Mouse (Mus musculus): ENCODE measurements at regions not wholly inside any gene's neighbourhood (a gene's known extent, or its start where the extent isn't known, plus 50 kb on each side); places are given as distances from the start of the nearest gene placed in this dataset.

DNA sequence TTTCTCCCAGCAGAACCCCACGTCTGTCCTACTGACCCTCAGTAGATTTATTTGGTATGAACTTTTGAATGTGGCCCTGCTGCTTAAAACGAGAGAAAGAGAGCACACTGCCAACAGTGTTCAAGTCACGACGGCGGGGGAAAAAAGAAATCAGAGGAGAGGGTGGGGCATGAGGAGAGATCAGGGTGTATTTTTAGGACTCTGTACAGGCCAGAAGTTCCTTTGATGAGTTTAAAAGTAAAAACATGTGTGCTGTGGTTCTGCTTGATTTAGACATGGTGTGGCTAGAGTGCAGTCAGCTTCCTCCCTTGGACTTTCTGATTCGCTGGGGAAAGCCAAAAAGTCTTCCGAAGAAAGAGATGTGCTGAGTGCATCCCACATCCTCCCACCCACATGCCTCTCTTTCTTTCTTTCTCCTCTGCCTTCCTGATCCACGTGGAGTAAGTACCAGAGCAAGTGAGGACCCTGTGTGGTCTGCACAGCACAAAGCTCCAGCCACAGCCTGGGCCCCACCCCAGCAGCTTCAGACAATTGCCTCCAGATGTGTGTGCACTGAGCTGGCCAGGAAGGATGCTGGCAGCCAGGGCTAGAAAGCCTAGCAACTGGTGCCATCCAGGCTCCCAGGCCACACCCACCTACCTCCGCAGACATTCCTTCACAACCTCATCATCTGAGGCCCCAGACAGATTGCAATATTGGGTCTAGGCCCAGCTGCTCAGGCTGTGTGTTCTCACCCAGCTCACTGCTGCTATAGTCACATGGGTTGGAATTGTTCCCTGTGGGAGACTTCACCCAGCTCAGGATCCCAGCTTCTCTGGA lies 78.5 kb upstream of the Cdh5 start:
- DNase-seq (ENCODE audit: low spot score): no peak
- no peaks in the 10 kb centered on the region for H3K4me1 ChIP-seq (ENCODE audit: insufficient read depth, low read length)
- no peak; the same call in 1 of the 2 replicates for ATAC-seq
- 63% methylated on average over 9 of the region's 9 CpGs for WGBS
- no peak overlapping the region for H3K4me2 ChIP-seq (ENCODE audit: low read depth, low read length)
- H3K27me3 ChIP-seq (ENCODE audit: insufficient read depth, low read length): no peaks in the 10 kb centered on the region
- H3K4me3 ChIP-seq (ENCODE audit: low read length): no peak overlapping the region
- H3K9me3 ChIP-seq (ENCODE audit: low read length): no peaks in the 10 kb centered on the region
- no peak for TF ChIP-seq CTCF (IDR thresholded peaks at IDR 0.05; ENCODE audit: low read depth)
- no peak overlapping the region for H3K9ac ChIP-seq (replicated peaks; ENCODE audit: low read length)
- no peaks in the 10 kb centered on the region for H3K36me3 ChIP-seq (ENCODE audit: insufficient read depth, low read length)
- no peak overlapping the region for H3K27ac ChIP-seq

DNA sequence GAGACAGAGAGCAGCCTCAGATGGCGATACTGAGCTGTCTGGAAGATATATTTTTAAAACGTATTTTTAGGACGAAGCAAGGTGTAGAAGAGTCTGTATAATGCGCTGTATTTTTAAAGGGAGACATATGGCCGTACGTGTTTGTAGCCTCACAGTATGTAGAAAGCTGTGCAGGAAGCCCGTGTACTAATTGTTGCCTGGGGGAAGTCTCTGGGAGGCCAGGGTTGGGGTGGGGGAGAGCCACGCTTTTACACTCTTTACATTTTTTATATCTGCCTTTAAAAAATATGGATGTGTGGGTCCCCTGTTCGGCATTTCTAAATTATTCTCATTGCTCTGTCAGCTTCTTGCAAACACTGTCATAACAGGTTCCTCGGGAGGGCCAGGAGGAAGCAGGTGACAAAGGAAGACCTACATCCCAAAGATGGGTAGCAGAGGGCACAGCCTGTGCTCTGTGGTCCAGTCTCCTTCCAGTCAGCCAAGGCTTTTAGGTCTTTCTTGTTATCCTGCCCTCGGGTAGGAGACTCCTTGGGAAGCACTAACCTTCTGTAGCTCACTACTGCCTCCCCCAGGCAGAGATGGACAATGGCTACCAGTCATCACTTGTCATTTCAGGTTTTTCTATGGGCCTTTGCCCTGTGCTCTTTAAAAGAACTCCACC lies 74.1 kb upstream of the Cdh5 start:
- Histone ChIP-seq H3K27me3 (ENCODE audit: insufficient read depth, low read length) (no peaks in the 10 kb centered on the region), H3K27ac (no peak overlapping the region), H3K4me1 (ENCODE audit: insufficient read depth, low read length) (no peaks in the 10 kb centered on the region), H3K36me3 (ENCODE audit: insufficient read depth, low read length) (no peaks in the 10 kb centered on the region), H3K4me2 (ENCODE audit: low read depth, low read length) (no peak overlapping the region), H3K9me3 (ENCODE audit: low read length) (no peaks in the 10 kb centered on the region), H3K9ac (replicated peaks; ENCODE audit: low read length) (no peak overlapping the region), H3K4me3 (ENCODE audit: low read length) (no peak overlapping the region)
- WGBS: 70% methylated on average over 11 of the region's 11 CpGs
- DNase-seq (ENCODE audit: low spot score): peak; percentile 78
- peak; percentile 78 for TF ChIP-seq CTCF (IDR thresholded peaks at IDR 0.05; ENCODE audit: low read depth)
- peak; percentile 43; the same call in 1 of the 2 replicates for ATAC-seq

DNA sequence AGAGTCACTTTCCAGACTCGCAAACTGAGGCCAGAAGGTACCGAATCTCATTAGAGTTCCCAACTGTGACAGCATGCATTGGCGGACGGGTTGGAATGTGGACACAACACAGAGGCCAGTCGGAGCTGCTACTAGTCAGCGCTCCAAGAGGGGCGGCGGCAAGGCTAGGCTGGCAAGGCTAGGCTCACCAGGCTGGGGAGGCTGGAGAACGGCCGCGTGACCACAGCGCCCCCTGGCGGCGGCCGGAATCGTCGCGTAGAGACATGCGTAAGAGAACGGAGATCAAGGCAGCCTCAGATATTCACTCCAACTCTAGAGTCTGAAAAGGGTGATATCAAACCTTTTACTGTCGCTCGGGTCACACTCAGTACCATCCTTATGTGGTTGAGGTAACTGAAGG lies 72.8 kb upstream of the Cdh5 start:
- WGBS: 2% methylated on average over 22 of the region's 22 CpGs
- Histone ChIP-seq H3K9ac (replicated peaks; ENCODE audit: low read length) (no peak overlapping the region), H3K27me3 (ENCODE audit: insufficient read depth, low read length) (no peaks in the 10 kb centered on the region), H3K4me1 (ENCODE audit: insufficient read depth, low read length) (no peaks in the 10 kb centered on the region), H3K27ac (no peak overlapping the region), H3K4me3 (ENCODE audit: low read length) (no peak overlapping the region), H3K36me3 (ENCODE audit: insufficient read depth, low read length) (no peaks in the 10 kb centered on the region), H3K9me3 (ENCODE audit: low read length) (no peaks in the 10 kb centered on the region), H3K4me2 (ENCODE audit: low read depth, low read length) (peak overlapping the region; percentile 38)
- ATAC-seq: peak; percentile 92
- TF ChIP-seq CTCF (IDR thresholded peaks at IDR 0.05; ENCODE audit: low read depth): peak; percentile 100
- DNase-seq (ENCODE audit: low spot score): peak; percentile 93

DNA sequence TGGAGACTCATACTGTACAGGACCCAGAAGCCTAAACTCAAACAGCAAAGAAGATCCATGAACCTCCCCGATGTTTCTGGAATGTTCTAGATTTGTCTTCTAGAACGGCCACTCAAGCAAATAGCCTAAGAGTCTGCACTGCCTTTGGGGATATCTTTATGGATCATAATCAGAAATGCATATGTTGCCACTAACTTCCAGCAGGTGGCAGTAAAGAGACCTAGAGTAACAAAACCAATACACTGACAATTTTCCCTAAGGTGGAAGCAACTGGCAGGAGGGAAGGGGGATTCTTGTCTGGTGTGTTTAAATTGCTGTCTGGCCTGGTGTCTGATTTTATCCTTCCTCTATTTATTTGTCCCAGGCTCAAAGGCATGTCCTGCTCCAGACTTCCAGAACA lies 69.2 kb upstream of the Cdh5 start:
- WGBS: 94% methylated on average over 2 of the region's 2 CpGs
- H3K27ac ChIP-seq: no peak overlapping the region
- no peaks in the 10 kb centered on the region for H3K4me1 ChIP-seq (ENCODE audit: insufficient read depth, low read length)
- H3K4me3 ChIP-seq (ENCODE audit: low read length): no peak overlapping the region
- no peak overlapping the region for H3K9ac ChIP-seq (replicated peaks; ENCODE audit: low read length)
- no peaks in the 10 kb centered on the region for H3K27me3 ChIP-seq (ENCODE audit: insufficient read depth, low read length)
- no peaks in the 10 kb centered on the region for H3K9me3 ChIP-seq (ENCODE audit: low read length)
- TF ChIP-seq CTCF (IDR thresholded peaks at IDR 0.05; ENCODE audit: low read depth): peak; percentile 66
- peak; percentile 64 for DNase-seq (ENCODE audit: low spot score)
- no peak for ATAC-seq
- no peaks in the 10 kb centered on the region for H3K36me3 ChIP-seq (ENCODE audit: insufficient read depth, low read length)
- H3K4me2 ChIP-seq (ENCODE audit: low read depth, low read length): no peak overlapping the region

DNA sequence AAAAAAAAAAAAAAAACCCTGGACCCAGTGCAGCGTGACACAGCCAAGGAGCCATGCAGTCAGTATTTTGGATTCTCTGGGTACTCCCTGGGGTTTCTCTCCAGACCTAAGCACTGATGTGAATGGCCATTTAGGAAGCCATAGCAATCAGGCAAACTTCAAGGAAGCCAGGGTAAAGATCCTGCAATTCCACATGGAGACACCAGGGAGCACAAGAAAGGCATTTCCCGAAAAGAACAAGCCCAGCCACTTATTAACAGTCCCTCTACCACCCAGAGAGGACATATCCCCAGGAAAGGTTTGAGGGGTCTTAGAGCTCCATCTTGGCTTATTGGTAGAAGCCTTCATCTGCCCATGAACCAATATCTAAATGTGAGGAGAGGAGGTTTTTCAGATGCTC lies 68.3 kb upstream of the Cdh5 start:
- Histone ChIP-seq H3K4me1 (ENCODE audit: insufficient read depth, low read length) (no peaks in the 10 kb centered on the region), H3K4me2 (ENCODE audit: low read depth, low read length) (no peak overlapping the region), H3K27ac (no peak overlapping the region), H3K9me3 (ENCODE audit: low read length) (no peaks in the 10 kb centered on the region), H3K36me3 (ENCODE audit: insufficient read depth, low read length) (no peaks in the 10 kb centered on the region), H3K4me3 (ENCODE audit: low read length) (no peak overlapping the region), H3K27me3 (ENCODE audit: insufficient read depth, low read length) (no peaks in the 10 kb centered on the region), H3K9ac (replicated peaks; ENCODE audit: low read length) (no peak overlapping the region)
- ATAC-seq (no peak), DNase-seq (ENCODE audit: low spot score) (peak; percentile 31)
- WGBS: 44% methylated on average over 2 of the region's 2 CpGs
- peak; percentile 59 for TF ChIP-seq CTCF (IDR thresholded peaks at IDR 0.05; ENCODE audit: low read depth)

DNA sequence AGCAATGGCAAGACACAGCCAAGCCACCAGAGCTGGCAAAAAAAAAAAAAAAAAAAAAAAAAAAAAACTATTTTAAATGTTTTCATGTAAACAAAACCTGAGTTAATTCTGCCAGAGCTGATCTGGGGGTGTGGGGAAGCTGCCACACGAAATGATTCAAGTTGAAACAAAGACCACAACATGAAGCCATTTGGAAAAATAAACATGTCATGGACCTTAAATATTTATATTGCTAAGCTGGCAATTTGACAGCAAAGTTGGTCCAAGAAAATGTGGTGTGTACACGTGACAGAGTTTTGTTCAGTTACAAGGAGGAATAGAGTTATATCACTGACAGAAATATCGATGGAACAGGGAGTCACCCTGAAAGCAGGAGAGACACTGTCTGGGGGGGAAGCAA lies 67.1 kb upstream of the Cdh5 start:
- H3K9ac ChIP-seq (replicated peaks; ENCODE audit: low read length): no peak overlapping the region
- DNase-seq (ENCODE audit: low spot score): no peak
- H3K9me3 ChIP-seq (ENCODE audit: low read length): no peaks in the 10 kb centered on the region
- H3K4me3 ChIP-seq (ENCODE audit: low read length): no peak overlapping the region
- WGBS: 71% methylated on average over 3 of the region's 3 CpGs
- H3K4me2 ChIP-seq (ENCODE audit: low read depth, low read length): no peak overlapping the region
- no peaks in the 10 kb centered on the region for H3K36me3 ChIP-seq (ENCODE audit: insufficient read depth, low read length)
- no peaks in the 10 kb centered on the region for H3K4me1 ChIP-seq (ENCODE audit: insufficient read depth, low read length)
- ATAC-seq: no peak
- no peaks in the 10 kb centered on the region for H3K27me3 ChIP-seq (ENCODE audit: insufficient read depth, low read length)
- TF ChIP-seq CTCF (IDR thresholded peaks at IDR 0.05; ENCODE audit: low read depth): no peak
- H3K27ac ChIP-seq: no peak overlapping the region

Measured in hindbrain, postnatal 0 days (tissue).